Mouse (Mus musculus) forebrain, embryonic 14.5 days (tissue): Measurements from ENCODE around the gene Golga4. TPM values are rescaled to one million over a fixed set of nuclear protein-coding genes. Genes with fewer than 3 reads are reported as not detected.

Source experiments
- ATAC-seq: fragments of 200-750 bp; cut with Nextera tagmentation; 2 replicates; pipeline ENCODE4 v1.8.0; 2017; ENCODE audit warnings: mild to moderate bottlenecking, moderate library complexity
- DNase-seq: peaks from one replicate; pipeline ENCODE4 v3.0.0-alpha.2; 2015; ENCODE audit warnings: low spot score
- H3K27ac ChIP-seq: fragments of 300-500 bp; sonication (generic); 2 replicates; pipeline ENCODE4 v1.5.1; 2014; ENCODE audit warnings: low read depth, mild to moderate bottlenecking, control low read depth, low read length, moderate library complexity
- H3K27me3 ChIP-seq: fragments of 300-500 bp; sonication (generic); replicated peaks from 2 replicates; pipeline ENCODE4 v1.6.1; 2014; ENCODE audit warnings: low read length, control low read depth, mixed read lengths; ENCODE audit not compliant: control insufficient read depth, insufficient read depth
- H3K36me3 ChIP-seq: fragments of 300-500 bp; sonication (generic); 2 replicates; pipeline ENCODE4 v1.6.1; 2014; ENCODE audit warnings: low read length, control low read depth; ENCODE audit not compliant: control insufficient read depth, insufficient read depth
- H3K4me1 ChIP-seq: fragments of 300-500 bp; sonication (generic); 2 replicates; pipeline ENCODE4 v1.6.1; 2014; ENCODE audit warnings: antibody characterized with exemption, low read length, control low read depth; ENCODE audit not compliant: control insufficient read depth, insufficient read depth
- H3K4me2 ChIP-seq: fragments of 300-500 bp; sonication (generic); 2 replicates; pipeline ENCODE4 v1.6.1; 2014; ENCODE audit warnings: mild to moderate bottlenecking, control low read depth, low read length
- H3K4me3 ChIP-seq: fragments of 300-500 bp; sonication (generic); 2 replicates; pipeline ENCODE4 v1.5.1; 2014; ENCODE audit warnings: low read depth, low read length, control low read depth
- H3K9ac ChIP-seq: fragments of 300-500 bp; sonication (generic); 2 replicates; pipeline ENCODE4 v1.6.1; 2014; ENCODE audit warnings: mild to moderate bottlenecking, low read length, control low read depth, moderate library complexity
- H3K9me3 ChIP-seq: fragments of 300-500 bp; sonication (generic); replicated peaks from 2 replicates; pipeline ENCODE4 v1.6.1; 2016; ENCODE audit warnings: low read length, control low read depth, mixed read lengths; ENCODE audit not compliant: control insufficient read depth
- WGBS: fragments of 180-500 bp; shearing (Covaris S2); extraction: QIAGEN DNeasy Blood & Tissue Kit; methylation state at CpG from one replicate; pipeline ENCODE4 v1.1.7; 2014; 5-methylcytosine and 5-hydroxymethylcytosine counted together
- polyA plus RNA-seq: library from polyadenylated mRNA; unstranded; fragments of >200 nt; fragmentation: Nextera tagmentation; extraction: Ambion mirVana; gene quantifications from 2 replicates; pipeline ENCODE4 v1.2.1, GENCODE M21; 2014

The Golga4 gene
- polyA plus RNA-seq, 1 experiment from 2014 or later = 28.5 TPM

DNA sequence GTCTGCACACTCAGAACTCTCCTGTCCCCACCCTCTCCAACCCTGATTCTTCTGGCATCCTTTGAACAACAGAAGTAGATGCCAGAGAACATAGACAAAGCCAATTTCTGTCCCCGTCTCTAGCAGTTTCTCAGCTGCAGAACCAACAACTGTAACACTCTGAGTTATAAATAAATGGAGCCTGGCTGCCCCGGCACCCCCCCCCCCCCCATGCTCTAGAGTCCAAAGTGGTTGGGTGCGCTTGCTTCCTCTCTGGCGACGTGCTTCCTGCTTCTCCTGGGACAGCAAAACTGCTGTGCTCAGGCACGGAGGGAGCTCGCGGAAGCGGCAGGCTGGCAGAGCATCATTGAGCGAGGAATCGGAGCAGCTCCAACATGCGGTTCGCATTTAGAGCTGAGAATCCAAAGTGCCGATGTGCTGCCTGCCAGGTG lies 105.1 kb downstream of the Golga4 start:
- no peak for ATAC-seq
- Histone ChIP-seq H3K27me3 (peaks cover 14% of the 10 kb centered on the region; the same call in 1 of the 2 replicates), H3K4me3 (no peak overlapping the region), H3K27ac (no peak overlapping the region), H3K4me1 (peaks cover 7% of the 10 kb centered on the region), H3K4me2 (peak overlapping the region; percentile 17), H3K36me3 (no peaks in the 10 kb centered on the region), H3K9ac (no peak overlapping the region), H3K9me3 (no peaks in the 10 kb centered on the region)
- peak; percentile 48 for DNase-seq
- 54% methylated on average over 14 of the region's 14 CpGs for WGBS

DNA sequence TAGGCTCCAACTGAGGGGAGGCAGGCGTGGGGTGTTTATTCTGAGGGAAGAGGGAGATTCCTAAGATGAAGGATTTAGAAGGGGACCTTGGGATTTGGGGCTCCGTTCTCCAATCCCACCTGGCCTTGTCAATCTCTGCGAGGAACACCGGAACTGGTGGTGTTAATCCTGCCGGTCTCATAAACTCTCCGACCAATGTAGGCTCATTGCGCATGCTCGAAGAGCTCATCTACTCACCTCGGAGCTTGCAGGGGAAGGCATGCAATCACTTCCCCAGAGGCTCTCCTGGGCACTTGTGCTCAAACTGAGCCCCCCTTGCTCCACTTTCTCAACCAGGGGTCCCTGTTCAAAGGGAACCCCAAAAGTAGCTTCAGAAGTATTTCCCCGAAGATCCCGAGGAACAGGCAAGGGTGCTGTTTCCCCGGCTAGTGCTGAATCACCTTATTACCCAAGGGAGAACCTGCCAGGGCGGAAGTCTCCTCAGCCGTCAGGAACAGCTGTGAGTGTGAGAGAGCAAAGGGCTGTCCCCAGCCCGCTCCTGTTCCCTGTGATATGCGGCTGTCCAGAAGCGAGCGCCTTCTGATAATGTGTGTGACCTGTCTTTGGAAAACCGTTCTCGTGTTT lies 106.0 kb downstream of the Golga4 start:
- peaks cover 13% of the 10 kb centered on the region; the same call in 1 of the 2 replicates for H3K27me3 ChIP-seq

DNA sequence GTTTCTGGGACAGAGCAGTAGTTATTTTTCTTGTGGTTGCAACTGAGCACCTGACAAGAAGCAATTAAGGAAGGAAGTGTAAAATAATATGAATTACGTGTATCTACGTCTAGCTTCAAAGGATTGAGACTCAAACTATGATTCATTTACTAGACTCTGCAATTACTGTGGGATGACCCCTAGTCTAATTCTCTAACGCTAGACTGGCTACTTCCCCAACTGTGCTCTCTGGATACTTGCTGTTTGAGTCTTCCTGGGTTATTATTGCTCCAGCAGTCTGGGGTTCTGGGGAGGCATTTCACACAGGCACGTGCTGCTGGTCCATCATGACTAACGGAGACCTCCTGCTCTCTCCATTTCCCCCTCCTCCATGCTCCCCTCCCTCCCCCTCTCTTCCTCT lies 111.2 kb downstream of the Golga4 start:
- H3K9me3 ChIP-seq = no peaks in the 10 kb centered on the region
- H3K27ac ChIP-seq = no peak overlapping the region
- no peaks in the 10 kb centered on the region for H3K36me3 ChIP-seq
- no peaks in the 10 kb centered on the region for H3K27me3 ChIP-seq
- no peak for ATAC-seq
- H3K9ac ChIP-seq = no peak overlapping the region
- H3K4me1 ChIP-seq = no peaks in the 10 kb centered on the region
- no peak overlapping the region for H3K4me3 ChIP-seq
- DNase-seq = no peak
- no peak overlapping the region for H3K4me2 ChIP-seq
- WGBS = 81% methylated on average over 5 of the region's 5 CpGs

More for the DNA sequence above, 106.0 kb downstream of the Golga4 start:
- no peaks in the 10 kb centered on the region for H3K9me3 ChIP-seq
- no peak overlapping the region for H3K9ac ChIP-seq
- peaks cover 5% of the 10 kb centered on the region for H3K4me1 ChIP-seq
- H3K4me3 ChIP-seq = no peak overlapping the region
- ATAC-seq (no peak), DNase-seq (no peak)
- no peaks in the 10 kb centered on the region for H3K36me3 ChIP-seq
- H3K4me2 ChIP-seq = no peak overlapping the region
- no peak overlapping the region for H3K27ac ChIP-seq
- 64% methylated on average over 20 of the region's 20 CpGs for WGBS

DNA sequence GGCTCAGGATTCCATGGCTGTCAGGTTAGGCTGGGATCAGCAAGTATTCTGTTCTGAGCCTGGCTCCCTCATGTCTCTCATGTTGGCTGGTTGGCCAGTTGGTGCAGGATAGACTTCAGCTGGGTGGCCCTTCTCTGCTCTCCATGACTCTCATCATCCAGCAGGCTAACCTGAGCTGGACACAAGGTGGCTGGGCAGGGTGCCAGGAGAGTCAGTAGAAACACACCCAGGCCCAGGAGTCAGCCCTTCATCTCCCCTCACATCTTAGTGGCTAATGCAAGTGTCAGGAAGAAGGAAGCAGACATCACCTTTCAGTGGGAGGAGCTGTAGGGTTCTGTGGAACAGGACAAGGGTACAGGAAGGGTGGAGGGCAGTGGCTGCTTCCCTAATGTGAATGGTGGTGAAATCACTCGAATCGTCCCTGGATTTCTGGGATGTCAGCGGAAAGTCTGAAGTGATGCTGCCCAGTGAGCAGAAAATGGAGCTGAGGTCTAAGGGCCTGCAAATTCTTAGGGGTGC lies 112.7 kb downstream of the Golga4 start:
- Histone ChIP-seq H3K4me3 (no peak overlapping the region), H3K4me2 (no peak overlapping the region), H3K9ac (no peak overlapping the region; the same call in 1 of the 2 replicates), H3K27me3 (no peaks in the 10 kb centered on the region), H3K9me3 (no peaks in the 10 kb centered on the region), H3K27ac (no peak overlapping the region), H3K4me1 (peaks cover 2% of the 10 kb centered on the region; the same call in 1 of the 2 replicates), H3K36me3 (no peaks in the 10 kb centered on the region)
- DNase-seq = no peak
- no peak for ATAC-seq
- WGBS = 85% methylated on average over 3 of the region's 3 CpGs

DNA sequence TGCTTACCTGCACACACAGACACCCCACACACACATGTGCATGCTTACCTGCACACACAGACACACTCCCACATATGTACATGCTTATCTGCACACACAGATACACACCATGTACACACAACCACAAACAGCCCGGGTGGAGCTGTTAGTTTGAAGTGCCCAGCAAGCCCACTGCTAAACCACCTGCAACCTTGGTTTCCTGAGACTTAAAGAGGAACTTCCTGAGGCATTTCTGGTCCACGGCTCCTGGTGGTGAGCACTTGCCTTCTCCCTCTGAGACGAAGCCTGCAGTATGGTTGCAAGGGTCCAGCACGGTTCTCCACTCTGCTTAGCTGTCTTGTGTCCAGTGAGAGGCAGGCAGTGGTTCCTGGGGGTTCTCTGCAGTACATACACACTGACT lies 114.7 kb downstream of the Golga4 start:
- Histone ChIP-seq H3K36me3 (no peaks in the 10 kb centered on the region), H3K4me2 (no peak overlapping the region), H3K27me3 (no peaks in the 10 kb centered on the region), H3K27ac (no peak overlapping the region), H3K4me1 (peaks cover 8% of the 10 kb centered on the region), H3K4me3 (no peak overlapping the region), H3K9me3 (no peaks in the 10 kb centered on the region), H3K9ac (no peak overlapping the region)
- DNase-seq (no peak), ATAC-seq (no peak)
- WGBS = 45% methylated on average over 4 of the region's 4 CpGs

DNA sequence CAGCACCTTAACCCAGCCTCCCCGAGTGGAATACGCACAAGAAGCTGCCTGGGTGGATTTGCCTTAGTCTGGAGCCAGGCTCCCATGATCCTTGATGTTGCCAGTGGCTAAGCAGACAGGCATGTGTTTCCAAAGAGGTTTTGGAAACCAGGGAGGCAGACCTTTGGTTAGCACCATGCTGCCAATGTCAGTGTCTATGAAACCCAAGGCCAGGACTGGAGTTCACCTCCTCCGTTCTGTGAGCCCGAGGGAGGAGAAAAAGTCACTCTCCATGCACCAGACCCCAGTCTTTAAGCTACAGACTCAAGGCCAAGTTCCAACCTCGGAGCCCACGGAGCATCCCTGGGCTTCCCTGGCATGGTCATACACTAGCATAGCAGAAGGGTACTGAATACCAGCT lies 115.6 kb downstream of the Golga4 start:
- DNase-seq = no peak
- no peak overlapping the region for H3K9ac ChIP-seq
- 92% methylated on average over 6 of the region's 6 CpGs for WGBS
- H3K4me2 ChIP-seq = no peak overlapping the region
- H3K27ac ChIP-seq = no peak overlapping the region
- no peak for ATAC-seq
- H3K9me3 ChIP-seq = no peaks in the 10 kb centered on the region
- no peaks in the 10 kb centered on the region for H3K27me3 ChIP-seq
- H3K4me1 ChIP-seq = peaks cover 8% of the 10 kb centered on the region
- H3K36me3 ChIP-seq = no peaks in the 10 kb centered on the region
- no peak overlapping the region for H3K4me3 ChIP-seq

DNA sequence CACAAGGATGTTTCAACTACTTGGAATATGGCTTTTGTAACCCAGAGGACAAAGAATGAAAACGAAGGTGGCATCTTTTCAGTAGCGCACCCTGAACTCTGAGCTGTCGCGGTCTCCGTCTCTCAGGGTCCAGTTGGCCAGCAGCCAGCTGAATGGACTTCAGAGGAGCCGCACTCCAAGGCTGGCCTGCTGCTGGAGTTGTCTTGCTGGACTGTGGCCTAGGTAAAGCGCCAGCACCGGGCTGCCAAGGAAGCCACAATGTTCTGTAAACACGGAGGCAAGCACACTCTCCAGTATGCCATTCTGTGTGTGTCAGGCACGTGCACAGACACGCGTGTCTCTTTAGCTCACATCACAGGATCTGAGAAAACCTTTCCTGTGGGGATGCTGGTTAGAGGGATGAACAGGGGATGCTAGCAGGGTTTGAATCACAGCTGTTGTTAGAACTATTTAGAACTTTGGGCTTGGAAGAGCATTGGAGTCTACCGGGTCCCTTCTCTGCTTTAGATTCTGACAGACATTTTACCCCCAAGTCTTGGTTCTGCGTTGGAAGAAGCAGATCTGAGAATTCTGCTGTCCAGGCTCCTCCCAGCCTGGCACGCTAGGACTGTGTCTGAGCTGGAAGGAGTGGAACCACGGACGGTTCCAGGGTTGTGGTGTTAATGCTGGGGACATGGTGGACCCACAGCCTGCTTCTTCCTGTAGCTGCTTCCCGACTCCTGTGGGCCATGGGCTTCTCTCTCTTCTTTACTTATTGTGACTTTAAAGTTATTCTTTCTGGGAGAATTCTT lies 116.5 kb downstream of the Golga4 start:
- H3K4me1 ChIP-seq = peaks cover 8% of the 10 kb centered on the region
- no peak overlapping the region for H3K4me3 ChIP-seq
- H3K36me3 ChIP-seq = no peaks in the 10 kb centered on the region
- WGBS = 86% methylated on average over 18 of the region's 18 CpGs
- ATAC-seq = no peak
- no peak overlapping the region for H3K9ac ChIP-seq
- H3K9me3 ChIP-seq = no peaks in the 10 kb centered on the region
- H3K27ac ChIP-seq = no peak overlapping the region
- H3K4me2 ChIP-seq = no peak overlapping the region
- DNase-seq = no peak
- no peaks in the 10 kb centered on the region for H3K27me3 ChIP-seq

DNA sequence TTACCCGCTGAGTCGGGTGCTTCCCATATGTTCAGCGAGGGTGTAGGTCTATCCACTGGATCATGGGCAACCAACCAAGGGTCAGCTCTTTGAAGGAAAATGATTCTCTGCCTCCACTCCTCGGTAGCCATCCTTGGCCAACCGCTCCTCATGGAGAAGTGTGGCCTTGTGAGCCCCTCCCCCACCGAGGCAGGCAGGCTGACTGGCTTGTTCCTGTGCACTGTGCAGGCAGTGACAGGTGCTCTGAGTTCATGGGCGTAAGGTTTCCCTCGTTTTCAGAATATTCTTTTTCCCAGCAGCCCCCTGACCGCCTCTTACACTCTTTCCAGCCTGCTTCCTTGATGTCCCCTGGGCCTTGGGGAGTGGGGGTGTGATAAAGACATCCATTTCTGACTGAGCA lies 117.4 kb downstream of the Golga4 start:
- no peaks in the 10 kb centered on the region for H3K36me3 ChIP-seq
- no peak overlapping the region for H3K27ac ChIP-seq
- 79% methylated on average over 9 of the region's 9 CpGs for WGBS
- no peak overlapping the region for H3K4me2 ChIP-seq
- no peaks in the 10 kb centered on the region for H3K9me3 ChIP-seq
- DNase-seq = no peak
- H3K4me3 ChIP-seq = no peak overlapping the region
- peaks cover 8% of the 10 kb centered on the region for H3K4me1 ChIP-seq
- no peaks in the 10 kb centered on the region for H3K27me3 ChIP-seq
- H3K9ac ChIP-seq = no peak overlapping the region
- no peak for ATAC-seq

DNA sequence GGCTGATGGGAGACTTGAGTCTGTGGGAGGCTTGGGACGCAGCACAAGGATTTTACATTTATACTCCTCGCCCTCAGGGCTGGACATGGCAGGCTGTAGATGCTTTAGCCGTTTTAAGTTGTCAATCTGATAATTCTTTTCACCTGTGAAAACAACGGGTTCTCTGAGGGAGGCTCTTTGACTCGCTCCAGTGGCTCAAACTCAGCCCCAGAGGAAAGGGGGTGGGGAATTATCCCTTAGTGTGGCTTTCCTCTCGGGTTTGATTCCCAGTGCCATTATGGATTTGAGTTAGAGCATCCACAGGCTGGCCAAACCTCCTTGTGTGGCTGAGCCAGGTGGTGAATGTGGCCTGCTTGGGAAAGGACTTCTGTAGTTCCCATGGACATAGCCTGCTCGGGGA lies 118.1 kb downstream of the Golga4 start:
- Histone ChIP-seq H3K4me3 (no peak overlapping the region), H3K36me3 (no peaks in the 10 kb centered on the region), H3K9ac (no peak overlapping the region), H3K4me1 (peaks cover 8% of the 10 kb centered on the region), H3K27me3 (no peaks in the 10 kb centered on the region), H3K4me2 (no peak overlapping the region), H3K9me3 (no peaks in the 10 kb centered on the region), H3K27ac (no peak overlapping the region)
- 20% methylated on average over 7 of the region's 7 CpGs for WGBS
- DNase-seq (no peak), ATAC-seq (no peak)
